Mouse (Mus musculus) MEL-GATA-1-ER (cell line): ENCODE measurements at regions not wholly inside any gene's neighbourhood (a gene's known extent, or its start where the extent isn't known, plus 50 kb on each side); places are given as distances from the start of the nearest gene placed in this dataset.

Experiments used
- DNase-seq: peaks from one replicate; pipeline ENCODE4 v3.0.0-alpha.2; 2012; ENCODE audit warnings: low read depth; ENCODE audit errors: extremely low read depth

- DNase-seq, result no peak
These were observed 147.6 kb upstream of the Adamts3 start for GRCm38 (mm10) chr5:90030737-90031136.

- DNase-seq, result no peak
These were observed 146.6 kb upstream of the Adamts3 start for GRCm38 (mm10) chr5:90029751-90030150.

GRCm38 (mm10) chr5:90026835-90027753, 144.0 kb upstream of the Adamts3 start:
- no peak for DNase-seq

GRCm38 (mm10) chr5:90021447-90021846, 138.3 kb upstream of the Adamts3 start:
- no peak for DNase-seq

- DNase-seq, result no peak
These were observed 117.6 kb upstream of the Adamts3 start for GRCm38 (mm10) chr5:90000758-90001157.

- no peak for DNase-seq
These were observed 108.4 kb upstream of the Adamts3 start for GRCm38 (mm10) chr5:89991568-89991967.

- DNase-seq, result peak; percentile 18
These were observed 98.5 kb upstream of the Adamts3 start for GRCm38 (mm10) chr5:89981627-89982026.

- no peak for DNase-seq
These were observed 97.1 kb upstream of the Adamts3 start for GRCm38 (mm10) chr5:89980204-89980603.

GRCm38 (mm10) chr5:89952611-89953010, 69.5 kb upstream of the Adamts3 start:
- no peak for DNase-seq

- no peak for DNase-seq
These were observed 62.5 kb upstream of the Adamts3 start for GRCm38 (mm10) chr5:89945660-89945925.

GRCm38 (mm10) chr5:89944855-89945659, 61.9 kb upstream of the Adamts3 start:
- no peak for DNase-seq

- DNase-seq, result no peak
These were observed 60.4 kb upstream of the Adamts3 start for GRCm38 (mm10) chr5:89943276-89944127.

GRCm38 (mm10) chr5:89942244-89942643, 59.1 kb upstream of the Adamts3 start:
- DNase-seq, result no peak

- DNase-seq, result no peak
These were observed 49.9 kb upstream of the Adamts3 start for GRCm38 (mm10) chr5:89932999-89933398.
